Mouse (Mus musculus): ENCODE results near the gene Exosc7. TPM values are rescaled to one million over a fixed set of nuclear protein-coding genes. Genes with fewer than 3 reads are reported as not detected.

Exosc7 gene
- total and polyA plus RNA-seq, 2 experiments from 2014 or later = 40.3 to 64.1 TPM

- Histone ChIP-seq H3K4me3 (ENCODE audit: low read depth, low read length) (no peak overlapping the region), H3K9ac (no peak overlapping the region), H3K27me3 (ENCODE audit: insufficient read depth, low read length) (no peaks in the 10 kb centered on the region), H3K36me3 (ENCODE audit: insufficient read depth) (peaks cover 63% of the 10 kb centered on the region), H3K9me3 (ENCODE audit: low read length) (no peaks in the 10 kb centered on the region), H3K4me2 (ENCODE audit: low read depth) (no peak overlapping the region), H3K4me1 (ENCODE audit: insufficient read depth) (no peaks in the 10 kb centered on the region), H3K27ac (ENCODE audit: low read depth, low read length) (no peak overlapping the region)
- ATAC-seq (no peak), DNase-seq (no peak)
- WGBS = 95% methylated on average over 16 of the region's 16 CpGs
- no peak for TF ChIP-seq CTCF (IDR thresholded peaks at IDR 0.05; ENCODE audit: low read depth)
Observed at GRCm38 (mm10) chr9:123099631-123100455, 13.2 kb upstream of the Exosc7 start.

- ATAC-seq (no peak), DNase-seq (no peak)
- Histone ChIP-seq H3K9me3 (ENCODE audit: low read length) (no peaks in the 10 kb centered on the region), H3K27ac (ENCODE audit: low read depth, low read length) (no peak overlapping the region), H3K9ac (no peak overlapping the region), H3K4me1 (ENCODE audit: insufficient read depth) (no peaks in the 10 kb centered on the region), H3K27me3 (ENCODE audit: insufficient read depth, low read length) (no peaks in the 10 kb centered on the region), H3K4me2 (ENCODE audit: low read depth) (no peak overlapping the region), H3K36me3 (ENCODE audit: insufficient read depth) (peaks cover 31% of the 10 kb centered on the region), H3K4me3 (ENCODE audit: low read depth, low read length) (no peak overlapping the region)
- TF ChIP-seq CTCF (IDR thresholded peaks at IDR 0.05; ENCODE audit: low read depth) = no peak
Observed at GRCm38 (mm10) chr9:123103425-123103824, 9.6 kb upstream of the Exosc7 start.

- TF ChIP-seq CTCF (IDR thresholded peaks at IDR 0.05; ENCODE audit: low read depth) = no peak
- no peaks in the 10 kb centered on the region for H3K9me3 ChIP-seq (ENCODE audit: low read length)
- DNase-seq (no peak), ATAC-seq (no peak)
- no peaks in the 10 kb centered on the region for H3K27me3 ChIP-seq (ENCODE audit: insufficient read depth, low read length)
- H3K36me3 ChIP-seq (ENCODE audit: insufficient read depth) = peaks cover 23% of the 10 kb centered on the region
- H3K4me2 ChIP-seq (ENCODE audit: low read depth) = no peak overlapping the region
- H3K4me1 ChIP-seq (ENCODE audit: insufficient read depth) = no peaks in the 10 kb centered on the region
- no peak overlapping the region for H3K4me3 ChIP-seq (ENCODE audit: low read depth, low read length)
- no peak overlapping the region for H3K27ac ChIP-seq (ENCODE audit: low read depth, low read length)
- H3K9ac ChIP-seq = no peak overlapping the region
Observed at GRCm38 (mm10) chr9:123104362-123104761, 8.7 kb upstream of the Exosc7 start.

GRCm38 (mm10) chr9:123107186-123107585, 5.8 kb upstream of the Exosc7 start:
- WGBS = 89% methylated on average over 4 of the region's 4 CpGs
- H3K27me3 ChIP-seq (ENCODE audit: insufficient read depth, low read length) = no peaks in the 10 kb centered on the region
- H3K9ac ChIP-seq = no peak overlapping the region
- H3K4me3 ChIP-seq (ENCODE audit: low read depth, low read length) = no peak overlapping the region
- no peak for TF ChIP-seq CTCF (IDR thresholded peaks at IDR 0.05; ENCODE audit: low read depth)
- no peak overlapping the region for H3K4me2 ChIP-seq (ENCODE audit: low read depth)
- no peaks in the 10 kb centered on the region for H3K4me1 ChIP-seq (ENCODE audit: insufficient read depth)
- no peaks in the 10 kb centered on the region for H3K9me3 ChIP-seq (ENCODE audit: low read length)
- H3K36me3 ChIP-seq (ENCODE audit: insufficient read depth) = peaks cover 11% of the 10 kb centered on the region; the same call in 1 of the 2 replicates
- ATAC-seq (no peak), DNase-seq (no peak)
- H3K27ac ChIP-seq (ENCODE audit: low read depth, low read length) = no peak overlapping the region

- Histone ChIP-seq H3K4me3 (ENCODE audit: low read depth, low read length) (no peak overlapping the region), H3K27ac (ENCODE audit: low read depth, low read length) (no peak overlapping the region), H3K9ac (no peak overlapping the region), H3K4me2 (ENCODE audit: low read depth) (no peak overlapping the region), H3K27me3 (ENCODE audit: insufficient read depth, low read length) (no peaks in the 10 kb centered on the region), H3K9me3 (ENCODE audit: low read length) (no peaks in the 10 kb centered on the region), H3K4me1 (ENCODE audit: insufficient read depth) (0 out of 2 replicates have a peak, but pooled peaks cover 3% of the 10 kb centered on the region), H3K36me3 (ENCODE audit: insufficient read depth) (peaks cover 7% of the 10 kb centered on the region; the same call in 1 of the 2 replicates)
- DNase-seq (no peak), ATAC-seq (no peak)
- TF ChIP-seq CTCF (IDR thresholded peaks at IDR 0.05; ENCODE audit: low read depth) = no peak
- 90% methylated on average over 7 of the region's 7 CpGs for WGBS
Observed at GRCm38 (mm10) chr9:123109188-123109587, 3.8 kb upstream of the Exosc7 start.

DNA sequence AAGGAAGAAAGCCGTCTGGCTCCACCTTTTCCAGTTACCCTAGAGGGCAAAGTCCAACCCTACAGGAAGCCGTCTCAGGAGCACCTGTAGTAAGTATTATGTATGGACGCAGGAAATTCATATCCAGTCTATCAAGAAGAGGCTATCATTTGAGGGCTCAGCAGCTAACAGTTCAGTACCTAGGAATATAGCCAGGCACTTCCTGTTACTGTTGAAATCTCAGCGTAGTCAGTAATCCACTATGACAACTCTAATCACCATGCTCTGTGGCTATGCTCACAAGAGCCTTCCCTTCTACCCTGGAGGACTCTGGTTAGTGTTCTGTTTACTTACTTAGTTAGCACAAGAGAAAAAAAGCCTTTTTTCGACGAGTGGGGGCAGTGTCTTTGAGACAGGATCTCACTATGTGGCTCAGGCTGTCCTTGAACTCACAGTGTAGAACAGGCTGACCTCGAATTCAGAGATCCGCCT, 1.2 kb upstream of the Exosc7 start:
- no peak for TF ChIP-seq CTCF (IDR thresholded peaks at IDR 0.05; ENCODE audit: low read depth)
- Histone ChIP-seq H3K4me2 (ENCODE audit: low read depth) (peak overlapping the region; percentile 87), H3K4me3 (ENCODE audit: low read depth, low read length) (peak overlapping the region; percentile 99), H3K9me3 (ENCODE audit: low read length) (no peaks in the 10 kb centered on the region), H3K27ac (ENCODE audit: low read depth, low read length) (no peak overlapping the region), H3K9ac (no peak overlapping the region), H3K36me3 (ENCODE audit: insufficient read depth) (0 out of 2 replicates have a peak, but pooled peaks cover 2% of the 10 kb centered on the region), H3K27me3 (ENCODE audit: insufficient read depth, low read length) (no peaks in the 10 kb centered on the region), H3K4me1 (ENCODE audit: insufficient read depth) (0 out of 2 replicates have a peak, but pooled peaks cover 3% of the 10 kb centered on the region)
- 63% methylated on average over 8 of the region's 8 CpGs for WGBS
- DNase-seq (no peak), ATAC-seq (no peak)

DNA sequence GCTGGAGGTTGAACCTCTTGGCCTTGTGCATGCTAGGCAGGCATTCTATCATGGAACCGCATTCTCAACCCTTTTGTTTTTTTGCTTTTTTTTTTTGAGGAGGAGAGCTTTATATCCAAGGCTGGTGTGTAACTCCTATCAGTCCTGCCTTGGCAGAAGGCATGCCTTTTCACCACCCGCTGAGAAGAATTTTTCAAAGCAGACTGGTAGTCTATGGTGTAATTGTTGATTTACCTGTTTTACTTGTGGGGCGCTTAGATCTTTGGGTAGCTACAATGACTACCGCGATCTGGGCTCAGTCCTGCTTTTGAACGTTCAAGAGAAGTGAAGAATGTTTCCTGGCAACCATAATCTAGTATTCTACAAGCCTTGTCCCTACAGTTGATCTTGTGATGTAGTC, 916 bp downstream of the Exosc7 start:
- Histone ChIP-seq H3K36me3 (ENCODE audit: insufficient read depth) (peaks cover 6% of the 10 kb centered on the region), H3K27me3 (ENCODE audit: insufficient read depth, low read length) (no peaks in the 10 kb centered on the region), H3K4me2 (ENCODE audit: low read depth) (peak overlapping the region; percentile 87), H3K9me3 (ENCODE audit: low read length) (no peaks in the 10 kb centered on the region), H3K4me3 (ENCODE audit: low read depth, low read length) (peak overlapping the region; percentile 99), H3K27ac (ENCODE audit: low read depth, low read length) (peak overlapping the region; percentile 95; the same call in 1 of the 2 replicates), H3K9ac (peak overlapping the region; percentile 95), H3K4me1 (ENCODE audit: insufficient read depth) (0 out of 2 replicates have a peak, but pooled peaks cover 3% of the 10 kb centered on the region)
- DNase-seq = no peak
- no peak for ATAC-seq
- 55% methylated on average over 6 of the region's 6 CpGs for WGBS
- TF ChIP-seq CTCF (IDR thresholded peaks at IDR 0.05; ENCODE audit: low read depth) = no peak

Measured in forebrain, postnatal 0 days (tissue).